Comparison of ENCODE assay signal across 8 mouse cellular contexts in the genomic region with DNA sequence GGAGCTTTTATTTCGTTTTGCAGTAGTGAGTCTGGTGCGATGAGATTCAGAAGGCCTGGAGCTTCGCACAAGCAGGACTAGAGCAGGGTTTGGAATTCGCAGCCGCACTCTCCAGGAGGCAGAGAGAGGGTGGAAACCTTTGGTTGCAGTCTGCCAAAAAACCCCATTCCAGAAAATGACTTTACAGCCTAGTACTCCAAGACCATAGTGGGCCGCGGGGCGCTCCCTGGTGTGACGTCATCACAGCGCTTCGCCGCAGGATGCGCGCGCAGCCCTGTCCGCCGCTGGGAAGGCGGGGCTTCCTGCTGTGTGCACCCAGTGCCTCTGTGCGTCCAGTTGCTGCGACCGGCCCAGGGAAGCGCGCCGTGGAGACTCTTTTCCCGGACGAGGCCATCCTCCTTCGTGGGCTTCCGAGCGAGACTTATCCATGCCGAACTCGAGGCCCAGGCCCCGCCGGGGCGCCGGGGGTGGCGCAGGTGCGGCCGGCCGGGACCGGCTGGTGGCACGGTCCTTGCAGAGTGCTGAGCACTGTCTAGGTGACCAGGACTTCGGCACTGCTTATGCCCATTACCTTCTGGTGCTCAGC. TPM values are rescaled to one million over a fixed set of nuclear protein-coding genes. Genes with fewer than 3 reads are reported as not detected.
DNase-seq lines count a peak whose midpoint lies in the region; ATAC-seq and TF ChIP-seq lines count a peak whose summit lies in the region.

A gene (plus strand): TSS at position 277 of the 586 bp plus-strand sequence.

- DNase-seq in c-Kit-positive CD71-positive TER-119-positive erythroid progenitor cells, embryonic 14.5 days (ENCODE audit: low spot score): peak; percentile 85
- DNase-seq in heart, postnatal 10 days: peak; percentile 96 to 97
- peak; percentile 52 for DNase-seq in large intestine, adult 2 months (ENCODE audit: low read depth, low spot score)
- DNase-seq in liver, postnatal 0 days: peak; percentile 93
- DNase-seq in testis, postnatal 10 days (ENCODE audit: low spot score): peak; percentile 98

- intact Hi-C loops in heart, postnatal 10 days (cut with DNase I): no loop called here

- H3K4me3 ChIP-seq in E14TG2a.4 (replicated peaks; ENCODE audit: low read length): peak within 1 kb of the TSS; percentile 94
- H3K4me3 ChIP-seq in forebrain, embryonic 13.5 days: peak within 1 kb of the TSS; percentile 81
- peak within 1 kb of the TSS; percentile 90 for H3K4me3 ChIP-seq in liver, postnatal 0 days (ENCODE audit: low read depth, low read length)
- peak within 1 kb of the TSS; percentile 95 for H3K4me3 ChIP-seq in neural tube, embryonic 14.5 days (ENCODE audit: low read depth, low read length)

- H3K9ac ChIP-seq in forebrain, embryonic 13.5 days: peak within 1 kb of the TSS; percentile 90
- peak within 1 kb of the TSS; percentile 94 for H3K9ac ChIP-seq in liver, postnatal 0 days (replicated peaks)
- peak within 1 kb of the TSS; percentile 94 for H3K9ac ChIP-seq in neural tube, embryonic 14.5 days (replicated peaks; ENCODE audit: low read depth, low read length)

- no peak for TF ChIP-seq CTCF in E14TG2a.4 (conservative IDR thresholded peaks at IDR 0.05; ENCODE audit: low read length)
- no peak for TF ChIP-seq CTCF in liver, postnatal 0 days (IDR thresholded peaks at IDR 0.05; ENCODE audit: low read depth)

- peaks cover 33% of the 10 kb centered on the region for H3K36me3 ChIP-seq in E14TG2a.4 (ENCODE audit: insufficient read depth, low read length)
- peaks cover 28% of the 10 kb centered on the region for H3K36me3 ChIP-seq in forebrain, embryonic 13.5 days (ENCODE audit: poor library complexity, severe bottlenecking)
- H3K36me3 ChIP-seq in liver, postnatal 0 days (replicated peaks; ENCODE audit: insufficient read depth, low read length): peaks cover 23% of the 10 kb centered on the region
- peaks cover 14% of the 10 kb centered on the region for H3K36me3 ChIP-seq in neural tube, embryonic 14.5 days (ENCODE audit: control insufficient read depth, insufficient read depth, low read length)

- WGBS in forebrain, embryonic 13.5 days: 3% methylated on average over 42 of the region's 42 CpGs
- WGBS in large intestine, adult 2 months: 3% methylated on average over 42 of the region's 42 CpGs
- 4% methylated on average over 42 of the region's 42 CpGs for WGBS in liver, postnatal 0 days (ENCODE audit: insufficient replicate concordance)
- 2% methylated on average over 42 of the region's 42 CpGs for whole genome bisulfite sequencing in neural tube, embryonic 14.5 days

- H3K27me3 ChIP-seq in E14TG2a.4 (ENCODE audit: insufficient read depth, low read length): no peaks in the 10 kb centered on the region
- no peaks in the 10 kb centered on the region for H3K27me3 ChIP-seq in forebrain, embryonic 13.5 days
- H3K27me3 ChIP-seq in liver, postnatal 0 days (ENCODE audit: insufficient read depth, low read length): no peaks in the 10 kb centered on the region
- no peaks in the 10 kb centered on the region for H3K27me3 ChIP-seq in neural tube, embryonic 14.5 days (ENCODE audit: control insufficient read depth, insufficient read depth, low read length)

- peak; percentile 96 for ATAC-seq in forebrain, embryonic 13.5 days
- peak; percentile 95 for ATAC-seq in liver, postnatal 0 days
- peak; percentile 94 for ATAC-seq in neural tube, embryonic 14.5 days (ENCODE audit: low read depth)

- no peak for TF ChIP-seq EP300 in liver, postnatal 0 days (IDR thresholded peaks at IDR 0.05; ENCODE audit: low read depth)

- peaks cover 16% of the 10 kb centered on the region for H3K4me1 ChIP-seq in E14TG2a.4 (replicated peaks; ENCODE audit: low read depth, low read length)
- peaks cover 20% of the 10 kb centered on the region for H3K4me1 ChIP-seq in forebrain, embryonic 13.5 days
- H3K4me1 ChIP-seq in liver, postnatal 0 days (ENCODE audit: insufficient read depth): 0 out of 2 replicates have a peak, but pooled peaks cover 2% of the 10 kb centered on the region
- H3K4me1 ChIP-seq in neural tube, embryonic 14.5 days (ENCODE audit: control insufficient read depth, insufficient read depth, low read length): peaks cover 3% of the 10 kb centered on the region; the same call in 1 of the 2 replicates

- H3K9me3 ChIP-seq in E14TG2a.4 (ENCODE audit: low read length): no peaks in the 10 kb centered on the region
- H3K9me3 ChIP-seq in forebrain, embryonic 13.5 days (replicated peaks): no peaks in the 10 kb centered on the region
- no peaks in the 10 kb centered on the region for H3K9me3 ChIP-seq in liver, postnatal 0 days (ENCODE audit: low read length)
- no peaks in the 10 kb centered on the region for H3K9me3 ChIP-seq in neural tube, embryonic 14.5 days (ENCODE audit: control insufficient read depth, low read length)

- peak within 1 kb of the TSS; percentile 75 for H3K27ac ChIP-seq in forebrain, embryonic 13.5 days
- peak within 1 kb of the TSS; percentile 93 for H3K27ac ChIP-seq in liver, postnatal 0 days (ENCODE audit: low read depth)
- peak within 1 kb of the TSS; percentile 91 for H3K27ac ChIP-seq in neural tube, embryonic 14.5 days (ENCODE audit: low read depth, low read length)

- H3K4me2 ChIP-seq in forebrain, embryonic 13.5 days: peak within 1 kb of the TSS; percentile 72
- H3K4me2 ChIP-seq in liver, postnatal 0 days (ENCODE audit: low read depth, low read length): peak within 1 kb of the TSS; percentile 93
- peak within 1 kb of the TSS; percentile 58 for H3K4me2 ChIP-seq in neural tube, embryonic 14.5 days (ENCODE audit: low read depth, low read length)

RNA-seq across cellular contexts. Expression of the gene that starts here (rescaled TPM):
- 21.5 and 22.0 TPM in 2 replicates for polyA plus RNA-seq in forebrain, embryonic 13.5 days (2015; fragmentation: Nextera tagmentation; extraction: Ambion mirVana)
- total RNA-seq in heart, postnatal 10 days (2021): 10 to 100 TPM; 15.6 to 16.0 TPM
- polyA plus RNA-seq in large intestine, adult 2 months (2012; rRNA removed): 4.4 and 5.6 TPM in 2 replicates
- polyA plus RNA-seq in liver, postnatal 0 days (2015; fragmentation: Nextera tagmentation; extraction: Ambion mirVana): 5.7 and 6.3 TPM in 2 replicates
- polyA plus RNA-seq in neural tube, embryonic 14.5 days (2014; fragmentation: Nextera tagmentation; extraction: Ambion mirVana): 32.6 and 32.9 TPM in 2 replicates

Comparison
In these comparisons a context has a peak if more than half of its experiments do, and no peak if none do; other contexts are left out.
1. Peak in every context shown above with its lines: DNase-seq, ATAC-seq, H3K4me3 ChIP-seq and H3K27ac ChIP-seq.